Comparison of ENCODE assay signal across 12 mouse cellular contexts in the genomic region with DNA sequence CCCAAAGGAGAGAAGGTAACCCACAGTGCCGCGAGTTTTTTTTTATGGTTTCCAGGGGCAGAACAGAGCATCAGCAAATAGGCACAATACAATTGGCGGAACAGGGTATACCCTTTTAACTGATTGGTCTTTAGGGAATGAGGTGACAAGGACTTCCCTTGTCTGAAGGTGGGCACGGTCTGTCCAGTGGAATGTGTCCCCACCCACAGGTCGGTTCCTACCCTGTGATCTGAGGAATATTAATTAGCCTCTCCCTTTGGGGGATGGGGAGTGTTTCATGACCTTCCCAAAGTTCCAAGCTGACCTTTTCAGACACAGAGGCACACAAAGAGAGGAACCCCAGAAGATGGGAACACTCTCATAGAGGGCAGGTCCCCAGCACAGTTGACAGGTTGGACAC.
"Had no signal": no experiment of that assay in that cellular context is flagged by ENCODE, and none has a peak within 500 bp of the region (broad histone marks: within the 10 kb centered on the region; RNA-seq: fewer than 3 reads in every experiment).

No protein-coding gene starts in this region.

- H3K27ac ChIP-seq: layer of hippocampus, adult 2 months; liver, embryonic 15.5 days; neural tube, embryonic 15.5 days had no signal

- H3K9me3 ChIP-seq: liver, embryonic 15.5 days; neural tube, embryonic 15.5 days had no signal

- H3K27me3 ChIP-seq: liver, embryonic 15.5 days; neural tube, embryonic 15.5 days had no signal

- H3K36me3 ChIP-seq: liver, embryonic 15.5 days; neural tube, embryonic 15.5 days had no signal

- H3K9ac ChIP-seq: liver, embryonic 15.5 days; neural tube, embryonic 15.5 days had no signal

- H3K4me1 ChIP-seq: liver, embryonic 15.5 days; neural tube, embryonic 15.5 days had no signal

- DNase-seq: kidney, adult 18-20 months; kidney, postnatal 10 days; kidney, postnatal 4 days; left cerebral cortex, postnatal 4 days; lung, adult 2 months; lung, postnatal 10 days; midbrain, embryonic 14.5 days; thymus, postnatal 4 days had no signal

- H3K4me3 ChIP-seq: layer of hippocampus, adult 2 months; liver, embryonic 15.5 days; myocyte; neural tube, embryonic 15.5 days had no signal
